In genomic region chr9:122177256-122178220, GRCm38 (mm10) we compare ENCODE assay signal across 13 mouse cellular contexts.
DNase-seq lines count a peak whose midpoint lies in the region; ATAC-seq lines count a peak whose summit lies in the region.
"Had no signal": no experiment of that assay in that cellular context is flagged by ENCODE, and none has a peak within 500 bp of the region (broad histone marks: within the 10 kb centered on the region; RNA-seq: fewer than 3 reads in every experiment).

No protein-coding gene starts in this region.

- H3K36me3 ChIP-seq in heart, embryonic 13.5 days = peaks cover 15% of the 10 kb centered on the region
- no peaks in the 10 kb centered on the region for H3K36me3 ChIP-seq in forebrain, embryonic 15.5 days

- peaks cover 40% of the 10 kb centered on the region for H3K4me1 ChIP-seq in heart, embryonic 13.5 days
- H3K4me1 ChIP-seq in forebrain, embryonic 15.5 days = peaks cover 8% of the 10 kb centered on the region; the same call in 1 of the 2 replicates

- no peak overlapping the region for H3K4me3 ChIP-seq in heart, embryonic 13.5 days
- H3K4me3 ChIP-seq in forebrain, embryonic 15.5 days = no peak overlapping the region
- H3K4me3 ChIP-seq: layer of hippocampus, adult 2 months had no signal

- H3K9ac ChIP-seq in heart, embryonic 13.5 days = no peak overlapping the region
- no peak overlapping the region for H3K9ac ChIP-seq in forebrain, embryonic 15.5 days (replicated peaks)

- peak overlapping the region; percentile 58 for H3K27ac ChIP-seq in heart, embryonic 13.5 days (replicated peaks)
- no peak overlapping the region for H3K27ac ChIP-seq in forebrain, embryonic 15.5 days (replicated peaks)

- no peak overlapping the region for H3K4me2 ChIP-seq in heart, embryonic 13.5 days
- H3K4me2 ChIP-seq in forebrain, embryonic 15.5 days (replicated peaks) = no peak overlapping the region
- H3K4me2 ChIP-seq: liver, embryonic 11.5 days had no signal

- 69% methylated on average over 7 of the region's 7 CpGs for WGBS in heart, embryonic 13.5 days
- 87% methylated on average over 7 of the region's 7 CpGs for WGBS in forebrain, embryonic 15.5 days

- peak; percentile 97 for DNase-seq in heart, adult 11 months
- DNase-seq in heart, postnatal 25 days (ENCODE audit: low spot score) = no peak
- peak; percentile 29 for DNase-seq in CD4-positive helper T cell, adult 2 months (ENCODE audit: low read depth, low spot score)
- peak; percentile 32 for DNase-seq in kidney, postnatal 10 days
- DNase-seq in thymus, postnatal 14 days = no peak
- no peak for DNase-seq in layer of hippocampus, adult 9-11 months
- DNase-seq: embryo, embryonic 11 days; gastrocnemius, postnatal 25 days had no signal

- H3K9me3 ChIP-seq in heart, embryonic 13.5 days = no peaks in the 10 kb centered on the region
- H3K9me3 ChIP-seq in forebrain, embryonic 15.5 days = no peaks in the 10 kb centered on the region

- no peaks in the 10 kb centered on the region for H3K27me3 ChIP-seq in heart, embryonic 13.5 days (replicated peaks)
- H3K27me3 ChIP-seq in forebrain, embryonic 15.5 days = no peaks in the 10 kb centered on the region
- H3K27me3 ChIP-seq: CH12.LX had no signal

- intact Hi-C loops in heart, postnatal 25 days (cut with DNase I) = no loop called here

- no peak for ATAC-seq in heart, embryonic 13.5 days (ENCODE audit: extremely low read depth, insufficient number of reproducible peaks, low FRiP score, low TSS enrichment)
- ATAC-seq in forebrain, embryonic 15.5 days (replicated peaks) = no peak

Comparison
In these comparisons a context has a peak if more than half of its experiments do, and no peak if none do; other contexts are left out.
1. DNase-seq: peak in heart, adult 11 months (single experiment), CD4-positive helper T cell, adult 2 months (single experiment) and kidney, postnatal 10 days (single experiment); none in heart, postnatal 25 days (single experiment), thymus, postnatal 14 days (single experiment) and layer of hippocampus, adult 9-11 months (single experiment).